Mouse (Mus musculus) lung, adult 18-20 months (tissue): ENCODE measurements at regions not wholly inside any gene's neighbourhood (a gene's known extent, or its start where the extent isn't known, plus 50 kb on each side); places are given as distances from the start of the nearest gene placed in this dataset.

Source experiments
- DNase-seq, 2 experiments: peaks; one replicate each; pipeline ENCODE4 v3.0.0; 2022; ENCODE audit warnings: mixed read lengths in 2 of 2

DNA sequence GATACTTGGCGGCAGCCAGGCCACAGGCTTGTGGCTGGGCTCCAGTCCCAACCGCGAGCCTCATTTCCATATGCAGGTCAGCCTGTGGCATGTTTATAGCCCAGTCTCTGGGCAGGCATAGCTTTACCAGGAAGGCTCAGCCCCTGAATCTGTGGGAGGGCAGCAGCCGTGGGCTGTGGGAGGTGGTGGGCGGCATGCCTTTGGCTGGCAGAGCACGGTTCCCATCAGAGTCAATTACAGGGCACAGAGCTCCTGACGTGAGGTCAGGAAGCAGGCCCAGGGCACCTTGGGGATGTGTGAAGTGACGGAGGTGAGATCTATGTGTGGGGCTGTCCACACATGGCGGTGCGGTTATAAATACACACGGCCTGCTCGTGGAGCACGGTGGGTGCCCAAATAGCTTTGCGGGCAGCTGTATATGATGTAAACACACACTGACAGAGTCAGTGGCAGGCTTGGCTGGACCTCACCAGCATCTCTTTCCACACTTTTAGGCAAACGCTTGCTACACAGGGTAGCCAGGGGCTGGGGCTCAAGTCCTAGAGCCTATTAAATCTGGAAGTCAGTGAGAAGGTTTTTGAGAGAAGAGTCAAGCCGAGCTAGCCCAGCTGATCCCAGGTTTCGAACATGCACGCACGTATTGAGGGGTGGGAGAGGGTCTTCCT lies 71.8 kb downstream of the Gm525 start:
- no peak for DNase-seq

DNA sequence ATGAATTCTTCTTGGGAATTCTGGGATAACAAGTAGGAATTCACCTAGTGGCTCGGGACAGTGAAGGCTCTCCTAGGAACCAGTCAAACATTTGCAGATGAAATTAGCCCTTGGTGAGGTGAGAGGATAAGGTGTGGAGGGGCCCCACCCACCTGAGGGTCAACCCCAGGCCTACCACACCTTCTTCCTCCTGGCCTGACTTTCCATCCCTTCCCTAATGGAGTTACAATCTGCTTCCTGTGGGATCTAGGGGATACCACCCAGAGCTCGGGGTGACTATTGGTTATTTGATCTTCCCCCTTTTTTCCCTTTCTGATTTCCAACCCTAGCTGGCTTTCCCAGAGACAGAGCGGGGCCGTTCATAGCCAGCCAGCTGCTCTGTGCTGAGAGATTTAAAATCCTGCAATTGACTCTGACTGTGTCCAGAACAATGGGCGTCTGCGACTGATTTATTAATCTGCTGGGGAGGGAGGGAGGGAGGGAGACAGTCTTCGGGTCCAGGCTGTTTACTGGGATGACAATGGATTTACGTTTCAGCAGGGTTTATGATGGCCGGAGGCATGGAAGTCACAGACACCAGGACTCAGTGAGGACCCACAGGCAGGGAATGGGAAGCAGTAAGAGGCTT lies 69.0 kb downstream of the Gm525 start:
- no peak for DNase-seq
